Mouse (Mus musculus): ENCODE data around the gene F3. TPM values are rescaled to one million over a fixed set of nuclear protein-coding genes. Genes with fewer than 3 reads are reported as not detected.

Gene F3
- polyA plus RNA-seq, 2 experiments = 0.33 to 0.39 TPM

DNA sequence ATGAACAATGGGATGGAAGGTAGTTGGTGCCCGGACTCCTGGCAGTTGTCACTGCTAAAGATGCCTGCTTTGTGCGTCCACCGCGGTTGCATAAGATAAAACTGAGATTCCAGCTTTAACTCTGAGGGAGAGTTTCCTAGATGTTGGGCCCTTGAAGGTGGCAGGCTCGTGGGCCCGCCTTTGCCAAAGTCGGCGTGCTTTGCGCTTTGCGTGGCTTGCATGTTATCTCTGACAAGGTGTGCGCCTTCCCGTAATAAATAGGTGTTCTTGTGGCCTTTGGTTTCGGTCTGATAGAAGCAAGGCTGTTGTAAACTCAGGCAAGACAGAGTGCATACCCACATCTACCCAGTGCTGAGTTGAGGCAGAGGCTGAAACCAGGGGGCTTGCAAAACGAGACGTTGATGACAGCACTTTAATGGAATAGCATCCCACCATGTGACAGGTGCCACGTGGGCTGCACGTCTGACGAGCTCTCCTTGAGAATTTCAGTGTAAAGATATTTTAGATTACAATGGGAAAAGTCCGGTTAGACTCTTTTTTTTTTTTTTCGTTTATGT lies 709 bp downstream of the F3 start:
- Histone ChIP-seq H3K27ac (no peak overlapping the region), H3K36me3 (replicated peaks; ENCODE audit: control insufficient read depth, insufficient read depth, low read depth) (no peaks in the 10 kb centered on the region), H3K9me3 (ENCODE audit: control insufficient read depth, low read length) (no peaks in the 10 kb centered on the region), H3K4me3 (ENCODE audit: insufficient read depth in 1 of 2, low read depth in 2 of 2, low read length in 2 of 2) (peak overlapping the region in 1 of 2 experiments; percentile 49; a peak in 1 of 4 replicates), H3K9ac (replicated peaks) (no peak overlapping the region), H3K27me3 (ENCODE audit: control insufficient read depth, insufficient read depth, low read length) (peaks cover 27% of the 10 kb centered on the region), H3K4me1 (replicated peaks; ENCODE audit: control insufficient read depth in 2 of 2, insufficient read depth in 2 of 2, low read length in 1 of 2) (peaks cover 0 to 4% of the 10 kb centered on the region in 2 experiments; a peak in 1 of 4 replicates), H3K4me2 (ENCODE audit: low read depth) (peak overlapping the region; percentile 60)
- DNase-seq (ENCODE audit: low read depth in 3 of 3, low spot score in 3 of 3) (no peak), ATAC-seq (ENCODE audit: insufficient read depth) (no peak)
- 12% methylated on average over 20 of the region's 20 CpGs for WGBS (ENCODE audit: insufficient replicate concordance)
- TF ChIP-seq EP300 (IDR thresholded peaks at IDR 0.05; ENCODE audit: low read depth) (no peak), CTCF (IDR thresholded peaks at IDR 0.05; ENCODE audit: low read depth) (no peak)

DNA sequence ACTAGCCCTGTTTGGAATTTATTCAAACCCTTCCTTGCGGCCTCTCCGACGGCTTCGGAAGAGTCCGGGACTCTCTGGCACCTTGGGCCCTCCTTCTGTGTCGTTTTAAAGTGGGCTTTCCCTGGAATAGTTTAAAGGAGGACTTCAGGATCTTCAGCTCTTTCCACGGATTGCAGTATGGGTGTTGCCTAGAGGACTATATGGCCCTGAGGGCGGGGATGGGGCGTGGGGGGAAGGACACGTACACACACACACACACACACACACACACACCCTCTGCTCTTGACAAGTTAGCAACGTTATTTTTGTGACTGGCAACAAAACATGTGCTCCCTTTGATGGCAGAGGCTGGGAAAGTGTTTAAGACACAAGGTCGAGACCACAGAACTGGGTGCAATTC lies 1.2 kb downstream of the F3 start:
- Histone ChIP-seq H3K4me1 (replicated peaks; ENCODE audit: control insufficient read depth in 2 of 2, insufficient read depth in 2 of 2, low read length in 1 of 2) (peaks cover 0 to 4% of the 10 kb centered on the region in 2 experiments; a peak in 1 of 4 replicates), H3K4me2 (ENCODE audit: low read depth) (no peak overlapping the region), H3K27me3 (ENCODE audit: control insufficient read depth, insufficient read depth, low read length) (peaks cover 27% of the 10 kb centered on the region), H3K27ac (no peak overlapping the region), H3K9me3 (ENCODE audit: control insufficient read depth, low read length) (no peaks in the 10 kb centered on the region), H3K9ac (replicated peaks) (no peak overlapping the region), H3K4me3 (ENCODE audit: insufficient read depth in 1 of 2, low read depth in 2 of 2, low read length in 2 of 2) (no peak overlapping the region), H3K36me3 (replicated peaks; ENCODE audit: control insufficient read depth, insufficient read depth, low read depth) (no peaks in the 10 kb centered on the region)
- 44% methylated on average over 12 of the region's 12 CpGs for WGBS (ENCODE audit: insufficient replicate concordance)
- TF ChIP-seq EP300 (IDR thresholded peaks at IDR 0.05; ENCODE audit: low read depth) = no peak
- TF ChIP-seq CTCF (IDR thresholded peaks at IDR 0.05; ENCODE audit: low read depth) = no peak
- DNase-seq (ENCODE audit: low read depth in 3 of 3, low spot score in 3 of 3) (no peak), ATAC-seq (ENCODE audit: insufficient read depth) (no peak)

DNA sequence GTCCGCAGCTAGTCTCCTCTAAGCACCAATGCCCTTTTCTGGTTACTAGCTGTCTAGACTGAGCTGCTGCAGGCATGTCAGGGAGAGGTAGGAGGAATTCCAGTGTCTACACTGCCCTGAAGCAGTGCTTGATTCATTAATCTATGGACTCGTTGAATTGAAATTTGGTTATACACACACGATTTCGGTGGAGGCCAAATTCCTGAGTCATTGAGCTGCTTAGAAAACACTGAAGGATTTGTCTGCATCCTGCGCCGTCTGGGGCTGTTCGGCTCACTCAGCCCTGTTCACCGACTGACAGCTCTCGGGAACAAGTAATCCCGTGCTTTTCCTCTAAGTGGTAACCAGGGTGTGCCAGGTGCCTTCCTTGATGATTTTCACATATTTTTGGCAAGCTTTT lies 2.3 kb downstream of the F3 start:
- ATAC-seq (ENCODE audit: insufficient read depth) = no peak
- Histone ChIP-seq H3K9me3 (ENCODE audit: control insufficient read depth, low read length) (no peaks in the 10 kb centered on the region), H3K4me2 (ENCODE audit: low read depth) (no peak overlapping the region), H3K4me3 (ENCODE audit: insufficient read depth in 1 of 2, low read depth in 2 of 2, low read length in 2 of 2) (no peak overlapping the region), H3K27ac (no peak overlapping the region), H3K9ac (replicated peaks) (no peak overlapping the region), H3K27me3 (ENCODE audit: control insufficient read depth, insufficient read depth, low read length) (peaks cover 27% of the 10 kb centered on the region), H3K4me1 (replicated peaks; ENCODE audit: control insufficient read depth in 2 of 2, insufficient read depth in 2 of 2, low read length in 1 of 2) (peaks cover 0 to 4% of the 10 kb centered on the region in 2 experiments; a peak in 1 of 4 replicates), H3K36me3 (replicated peaks; ENCODE audit: control insufficient read depth, insufficient read depth, low read depth) (no peaks in the 10 kb centered on the region)
- TF ChIP-seq EP300 (IDR thresholded peaks at IDR 0.05; ENCODE audit: low read depth) (no peak), CTCF (IDR thresholded peaks at IDR 0.05; ENCODE audit: low read depth) (no peak)
- 71% methylated on average over 10 of the region's 10 CpGs for WGBS (ENCODE audit: insufficient replicate concordance)
- no peak for DNase-seq (ENCODE audit: low read depth in 3 of 3, low spot score in 3 of 3)

DNA sequence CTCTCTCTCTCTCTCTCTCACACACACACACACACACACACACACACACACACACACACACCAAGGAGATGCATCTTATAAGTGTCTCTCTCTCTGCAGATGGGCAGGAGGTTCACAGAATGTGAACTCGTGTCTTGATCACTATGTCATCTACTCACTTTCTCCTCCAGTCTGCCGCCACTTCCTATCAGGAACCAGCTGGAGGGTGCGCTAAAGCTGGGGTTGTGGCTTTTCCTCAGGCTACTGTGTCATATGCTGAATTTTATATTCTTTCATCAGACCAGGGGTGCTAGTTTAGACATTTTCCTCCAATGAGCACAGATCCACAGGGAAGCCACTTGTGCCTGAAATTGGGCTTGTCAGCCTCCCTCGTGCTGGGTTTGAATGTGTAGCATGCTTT lies 6.3 kb downstream of the F3 start:
- no peak for ATAC-seq (ENCODE audit: insufficient read depth)
- Histone ChIP-seq H3K36me3 (replicated peaks; ENCODE audit: control insufficient read depth, insufficient read depth, low read depth) (no peaks in the 10 kb centered on the region), H3K4me2 (ENCODE audit: low read depth) (no peak overlapping the region), H3K4me1 (replicated peaks; ENCODE audit: control insufficient read depth in 2 of 2, insufficient read depth in 2 of 2, low read length in 1 of 2) (no peaks in the 10 kb centered on the region), H3K9ac (replicated peaks) (no peak overlapping the region), H3K9me3 (ENCODE audit: control insufficient read depth, low read length) (no peaks in the 10 kb centered on the region), H3K27ac (no peak overlapping the region), H3K4me3 (ENCODE audit: insufficient read depth in 1 of 2, low read depth in 2 of 2, low read length in 2 of 2) (no peak overlapping the region), H3K27me3 (ENCODE audit: control insufficient read depth, insufficient read depth, low read length) (no peaks in the 10 kb centered on the region)
- no peak for DNase-seq (ENCODE audit: low read depth in 3 of 3, low spot score in 3 of 3)
- TF ChIP-seq EP300 (IDR thresholded peaks at IDR 0.05; ENCODE audit: low read depth) = no peak
- no peak for TF ChIP-seq CTCF (IDR thresholded peaks at IDR 0.05; ENCODE audit: low read depth)
- 30% methylated on average over 4 of the region's 4 CpGs for WGBS (ENCODE audit: insufficient replicate concordance)

DNA sequence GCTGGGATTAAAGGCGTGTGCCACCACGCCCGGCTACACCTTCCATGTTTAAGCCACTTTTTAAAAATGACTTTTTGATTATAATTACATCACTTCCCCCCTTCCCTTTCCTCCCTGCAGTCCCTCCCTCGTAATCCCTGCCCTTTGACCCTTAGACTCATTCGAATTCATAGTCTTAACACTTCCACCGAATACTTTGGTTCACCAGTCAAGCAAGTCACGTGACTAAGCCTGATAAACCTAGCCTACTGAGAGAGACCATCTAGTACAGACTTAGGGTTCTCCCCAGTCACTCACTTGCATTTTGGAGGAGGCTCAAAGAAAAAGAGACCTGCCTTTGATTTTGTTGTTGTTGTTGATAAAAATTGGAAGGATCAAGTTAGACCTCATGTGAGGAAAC lies 12.2 kb downstream of the F3 start:
- 65% methylated on average over 7 of the region's 7 CpGs for WGBS (ENCODE audit: insufficient replicate concordance)
- Histone ChIP-seq H3K9ac (replicated peaks) (no peak overlapping the region), H3K9me3 (ENCODE audit: control insufficient read depth, low read length) (no peaks in the 10 kb centered on the region), H3K27ac (no peak overlapping the region), H3K36me3 (replicated peaks; ENCODE audit: control insufficient read depth, insufficient read depth, low read depth) (no peaks in the 10 kb centered on the region), H3K4me3 (ENCODE audit: insufficient read depth in 1 of 2, low read depth in 2 of 2, low read length in 2 of 2) (no peak overlapping the region), H3K4me1 (replicated peaks; ENCODE audit: control insufficient read depth in 2 of 2, insufficient read depth in 2 of 2, low read length in 1 of 2) (peaks cover 0 to 9% of the 10 kb centered on the region in 2 experiments; a peak in 2 of 4 replicates), H3K27me3 (ENCODE audit: control insufficient read depth, insufficient read depth, low read length) (no peaks in the 10 kb centered on the region), H3K4me2 (ENCODE audit: low read depth) (no peak overlapping the region)
- TF ChIP-seq EP300 (IDR thresholded peaks at IDR 0.05; ENCODE audit: low read depth) (no peak), CTCF (IDR thresholded peaks at IDR 0.05; ENCODE audit: low read depth) (no peak)
- no peak for ATAC-seq (ENCODE audit: insufficient read depth)
- DNase-seq (ENCODE audit: low read depth in 3 of 3, low spot score in 3 of 3) = no peak
